Mouse (Mus musculus) adipose tissue, adult 10 weeks (tissue): ENCODE measurements around the gene Slc27a1. TPM values are rescaled to one million over a fixed set of nuclear protein-coding genes. Genes with fewer than 3 reads are reported as not detected.

Experiments used
- polyA plus RNA-seq: library from polyadenylated mRNA; stranded (reverse); fragments of 350-450 nt; fragmentation: Illumina TruSeq; extraction: RNeasy Lipid Tissue Mini Kit (QIAGEN cat#74804); gene quantifications from one replicate; pipeline ENCODE4 v1.2.3, GENCODE M21; 2014; ENCODE audit warnings: low read depth, low replicate concordance

Gene Slc27a1
- 216 TPM for polyA plus RNA-seq

DNA sequence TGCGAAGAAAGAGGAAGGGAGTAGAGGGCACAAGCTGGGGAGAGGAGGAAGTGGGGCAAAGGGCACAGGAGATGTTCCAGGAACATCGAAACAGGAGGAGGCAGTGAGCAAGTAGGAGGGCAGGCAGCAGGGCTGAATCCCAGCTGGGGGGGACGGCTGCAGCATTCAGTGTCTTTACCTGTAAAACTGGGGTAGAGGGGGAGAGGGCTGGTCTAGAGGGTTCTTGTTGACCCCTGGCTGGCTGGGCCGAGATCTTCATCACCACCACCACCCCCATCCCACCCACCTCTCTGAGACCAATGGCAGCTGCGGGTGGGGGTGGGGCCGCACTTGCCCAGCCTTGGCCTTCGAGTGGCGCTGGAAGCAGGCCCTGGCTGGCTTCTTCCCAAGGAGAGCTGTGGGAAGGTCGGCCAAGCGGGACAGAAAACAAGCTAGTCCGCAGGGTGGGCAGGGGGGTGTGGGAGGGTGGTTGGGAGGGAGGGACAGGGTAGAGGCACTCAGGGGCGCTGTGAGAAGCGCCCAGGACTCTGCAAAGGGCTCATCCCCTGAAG, at the start of gene Slc27a1:
Gene Slc27a1 (plus strand): TSS at position 496 of the 551 bp plus-strand sequence.

DNA sequence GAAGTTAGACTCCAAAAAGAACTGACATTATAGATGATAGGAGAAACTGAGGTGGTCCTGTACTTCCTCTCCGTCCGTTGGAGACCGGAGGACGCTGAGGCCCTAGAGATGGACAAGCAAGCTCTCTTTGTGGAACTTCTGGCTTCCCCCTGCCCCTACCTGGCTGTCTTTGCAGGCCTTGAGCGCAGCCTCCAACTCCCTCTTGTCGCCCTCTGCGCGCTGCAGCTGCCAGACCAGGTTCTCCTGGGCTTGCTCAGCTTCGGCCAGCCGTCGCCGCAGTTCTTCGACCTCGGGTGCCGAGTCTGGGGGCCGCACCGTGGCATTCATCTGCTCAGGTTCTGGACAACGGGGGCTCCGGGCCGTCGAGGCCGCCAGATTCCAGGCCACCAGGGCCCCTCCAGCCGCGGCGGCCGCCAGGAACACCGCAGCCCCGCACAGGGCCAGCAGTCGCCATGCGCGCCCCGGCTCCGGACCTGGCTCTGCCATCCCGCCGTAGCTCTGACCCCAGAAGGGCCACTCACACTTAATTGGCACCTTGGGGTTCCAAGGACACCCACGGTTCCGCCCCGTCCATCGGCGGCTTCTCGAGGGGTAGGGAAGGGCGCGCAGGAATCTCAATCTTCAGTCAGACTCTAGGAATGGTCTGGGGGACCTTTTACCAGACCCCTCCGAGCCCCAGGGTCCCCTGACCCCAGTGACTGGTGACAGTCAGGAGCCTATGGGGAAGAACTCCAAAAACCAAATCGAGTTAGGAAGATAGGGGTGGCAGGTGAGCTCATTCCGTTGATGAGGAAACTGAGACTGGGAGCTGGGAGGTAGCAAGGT, 43.2 kb upstream of the Slc27a1 start, which contains the start of gene Ccdc194:
Gene Ccdc194 (minus strand): TSS at position 486 of the 825 bp plus-strand sequence.

GRCm38 (mm10) chr8:71537028-71537867, 31.4 kb upstream of the Slc27a1 start, which contains the start of gene Bst2:
Gene Bst2, minus strand, starts transcription at chr8:71537456.

GRCm38 (mm10) chr8:71542632-71543343, 25.9 kb upstream of the Slc27a1 start, which contains the start of gene Mvb12a:
Gene Mvb12a, plus strand, starts transcription at chr8:71542922.

DNA sequence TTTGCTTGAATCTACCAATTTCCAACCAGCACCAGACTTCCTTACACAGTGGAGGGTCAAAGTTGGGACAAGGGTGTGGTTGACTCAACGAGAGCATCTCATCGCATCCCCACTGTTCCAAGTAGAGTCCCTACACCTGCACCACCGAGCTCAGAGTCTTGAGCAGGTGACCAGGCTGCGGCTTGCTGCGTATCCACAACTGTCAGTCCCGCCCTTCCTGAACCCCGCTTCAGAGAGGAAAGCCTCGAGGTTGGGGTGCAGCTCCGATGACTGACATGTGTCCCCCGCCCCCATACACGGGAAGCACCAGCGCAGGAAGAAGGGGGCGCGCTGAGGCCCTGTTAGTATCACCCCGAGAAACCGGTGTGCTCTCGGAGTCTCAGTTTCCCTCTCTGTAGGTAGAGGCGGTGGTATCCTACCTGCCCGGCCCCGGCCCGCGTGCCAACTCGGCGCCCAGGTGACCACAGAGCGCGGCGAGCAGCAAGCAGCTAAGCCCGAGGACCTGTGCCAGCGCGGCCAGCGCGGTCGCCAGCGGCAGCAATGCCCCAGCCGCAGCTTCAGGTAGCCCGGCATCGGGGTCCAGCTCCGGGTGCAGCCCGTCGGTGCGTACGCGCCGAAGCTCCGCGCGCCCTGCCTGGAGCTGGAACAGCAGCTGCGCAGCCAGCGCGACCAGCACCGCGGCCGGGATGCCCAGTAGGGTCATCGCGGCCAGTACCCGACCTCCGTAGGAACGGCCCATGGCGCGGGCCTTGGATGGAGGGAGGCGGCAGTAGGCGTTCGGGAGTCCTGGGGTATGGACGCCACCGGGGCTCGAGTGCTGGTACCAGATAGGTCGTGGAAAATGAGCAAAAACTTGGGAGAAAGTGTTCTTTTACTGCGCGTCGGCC, 10.4 kb upstream of the Slc27a1 start, which contains the start of gene Tmem221:
Gene Tmem221 (minus strand): TSS at position 801 of the 887 bp plus-strand sequence.

GRCm38 (mm10) chr8:71566501-71566900, 2.2 kb upstream of the Slc27a1 start, which contains the start of gene Nxnl1:
Gene Nxnl1, minus strand, starts transcription at chr8:71566601.

GRCm38 (mm10) chr8:71591471-71592373, 23.0 kb downstream of the Slc27a1 start, which contains the start of gene Pgls:
Gene Pgls, plus strand, starts transcription at chr8:71592176.

GRCm38 (mm10) chr8:71597451-71597850, 28.8 kb downstream of the Slc27a1 start, which contains the start of gene Fam129c:
Gene Fam129c, plus strand, starts transcription at chr8:71597648.

GRCm38 (mm10) chr8:71610822-71611651, 42.4 kb downstream of the Slc27a1 start, which contains the start of gene Colgalt1:
Gene Colgalt1, plus strand, starts transcription at chr8:71610998.

Other genes with a start within 250 kb of the Slc27a1 start
- gene Use1, start 202.0 kb upstream of the Slc27a1 start, polyA plus RNA-seq: 215 TPM
- gene Ocel1, start 197.6 kb upstream of the Slc27a1 start, polyA plus RNA-seq: 12.3 TPM
- gene Nr2f6, start 186.9 kb upstream of the Slc27a1 start, polyA plus RNA-seq: 45.7 TPM
- 29.6 TPM for gene Ushbp1, start 173.1 kb upstream of the Slc27a1 start, polyA plus RNA-seq
- 74.2 TPM for gene Babam1, start 172.0 kb upstream of the Slc27a1 start, polyA plus RNA-seq
- gene Ankle1, start 162.9 kb upstream of the Slc27a1 start, polyA plus RNA-seq: 1.2 TPM
- 16.7 TPM for gene Abhd8, start 105.2 kb upstream of the Slc27a1 start, polyA plus RNA-seq
- 57.3 TPM for gene Mrpl34, start 103.9 kb upstream of the Slc27a1 start, polyA plus RNA-seq
- 59.1 TPM for gene Dda1, start 99.7 kb upstream of the Slc27a1 start, polyA plus RNA-seq
- gene Ano8, start 82.9 kb upstream of the Slc27a1 start, polyA plus RNA-seq: 9.2 TPM
- gene Gtpbp3, start 80.8 kb upstream of the Slc27a1 start, polyA plus RNA-seq: 14.5 TPM
- 33.6 TPM for gene Plvap, start 57.1 kb upstream of the Slc27a1 start, polyA plus RNA-seq
- gene Ccdc194, start 43.2 kb upstream of the Slc27a1 start, polyA plus RNA-seq: not detected
- gene Bst2, start 31.4 kb upstream of the Slc27a1 start, polyA plus RNA-seq: 70.8 TPM
- 72.0 TPM for gene Mvb12a, start 26.0 kb upstream of the Slc27a1 start, polyA plus RNA-seq
- gene Tmem221, start 10.0 kb upstream of the Slc27a1 start, polyA plus RNA-seq: 3.1 TPM
- gene Nxnl1, start 2.3 kb upstream of the Slc27a1 start, polyA plus RNA-seq: 0.98 TPM
- gene Pgls, start 23.3 kb downstream of the Slc27a1 start, polyA plus RNA-seq: 87.6 TPM
- gene Fam129c, start 28.8 kb downstream of the Slc27a1 start, polyA plus RNA-seq: 2.5 TPM
- gene Colgalt1, start 42.1 kb downstream of the Slc27a1 start, polyA plus RNA-seq: 76.1 TPM
- gene Unc13a, start 102.9 kb downstream of the Slc27a1 start, polyA plus RNA-seq: 0.61 TPM
- 10.6 TPM for gene Jak3, start 107.4 kb downstream of the Slc27a1 start, polyA plus RNA-seq
- gene Insl3, start 120.3 kb downstream of the Slc27a1 start, polyA plus RNA-seq: 46.9 TPM
- gene B3gnt3, start 132.9 kb downstream of the Slc27a1 start, polyA plus RNA-seq: 5.7 TPM
- gene Fcho1, start 156.8 kb downstream of the Slc27a1 start, polyA plus RNA-seq: 5.7 TPM